Mouse (Mus musculus): Measurements from ENCODE around the gene Cd300lf. TPM values are rescaled to one million over a fixed set of nuclear protein-coding genes. Genes with fewer than 3 reads are reported as not detected.

Cd300lf gene
- polyA plus RNA-seq, 1 experiment from 2014 or later = not detected

- no peak for TF ChIP-seq CTCF (IDR thresholded peaks at IDR 0.05)
- DNase-seq (ENCODE audit: low read depth, low spot score) (no peak), ATAC-seq (no peak)
- in situ Hi-C loops (cut with MboI; ENCODE audit: low pct_unique_long_range_greater_than_20kb) = no loop called here
- peaks cover 14% of the 10 kb centered on the region for H3K27me3 ChIP-seq
- CTCF ChIA-PET = no interaction called here
- POLR2A ChIA-PET = no interaction called here
Observed at GRCm38 (mm10) chr11:115107403-115107916, 26.3 kb downstream of the Cd300lf start.

GRCm38 (mm10) chr11:115106638-115107037 lies 27.2 kb downstream of the Cd300lf start:
- peaks cover 6% of the 10 kb centered on the region for H3K27me3 ChIP-seq
- ChIA-PET POLR2A (no interaction called here), CTCF (no interaction called here)
- in situ Hi-C loops (cut with MboI; ENCODE audit: low pct_unique_long_range_greater_than_20kb) = no loop called here
- no peak for TF ChIP-seq CTCF (IDR thresholded peaks at IDR 0.05)
- DNase-seq (ENCODE audit: low read depth, low spot score) (no peak), ATAC-seq (no peak)

GRCm38 (mm10) chr11:115104769-115105563 lies 28.8 kb downstream of the Cd300lf start:
- DNase-seq (ENCODE audit: low read depth, low spot score) (no peak), ATAC-seq (no peak)
- no peak for TF ChIP-seq CTCF (IDR thresholded peaks at IDR 0.05)
- CTCF ChIA-PET = interaction anchor here (1.1 kb wide), 1 partner anchor 24 kb away, joined by 3 read pairs; no protein-coding TSS in a partner anchor
- in situ Hi-C loops (cut with MboI; ENCODE audit: low pct_unique_long_range_greater_than_20kb) = no loop called here
- POLR2A ChIA-PET = no interaction called here
- peaks cover 12% of the 10 kb centered on the region for H3K27me3 ChIP-seq

- POLR2A ChIA-PET = no interaction called here
- no peak for TF ChIP-seq CTCF (IDR thresholded peaks at IDR 0.05)
- peaks cover 9% of the 10 kb centered on the region for H3K27me3 ChIP-seq
- in situ Hi-C loops (cut with MboI; ENCODE audit: low pct_unique_long_range_greater_than_20kb) = no loop called here
- no peak for ATAC-seq
- CTCF ChIA-PET = interaction anchor here (1.1 kb wide), 1 partner anchor 22 kb away, joined by 3 read pairs; no protein-coding TSS in a partner anchor
- DNase-seq (ENCODE audit: low read depth, low spot score) = no peak
Observed at GRCm38 (mm10) chr11:115103470-115104413, 30.1 kb downstream of the Cd300lf start.

DNA sequence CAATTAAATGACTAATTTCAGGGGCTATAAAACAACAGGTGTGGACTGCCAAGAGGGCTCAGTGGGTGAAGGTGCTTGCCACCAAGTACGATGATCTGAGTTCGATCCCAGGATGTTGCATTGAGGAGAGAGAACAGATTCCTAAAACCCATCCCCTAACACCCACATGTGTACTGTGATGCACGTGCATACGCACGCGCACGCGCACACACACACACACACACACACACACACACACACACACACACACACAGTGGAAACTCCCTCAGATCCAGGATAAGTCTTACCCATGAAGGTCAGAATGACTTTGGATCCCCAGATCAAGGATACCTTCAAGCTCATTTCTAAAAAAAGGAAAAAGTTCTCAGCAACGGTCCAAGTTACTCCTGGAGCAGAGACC lies 31.7 kb downstream of the Cd300lf start:
- CTCF ChIA-PET = interaction anchor here (0.6 kb wide), 1 partner anchor 1145 kb away, joined by 3 read pairs; no protein-coding TSS in a partner anchor
- POLR2A ChIA-PET = no interaction called here
- ATAC-seq (no peak), DNase-seq (ENCODE audit: low read depth, low spot score) (no peak)
- TF ChIP-seq CTCF (IDR thresholded peaks at IDR 0.05) = no peak
- in situ Hi-C loops (cut with MboI; ENCODE audit: low pct_unique_long_range_greater_than_20kb) = no loop called here
- H3K27me3 ChIP-seq = peaks cover 9% of the 10 kb centered on the region

DNA sequence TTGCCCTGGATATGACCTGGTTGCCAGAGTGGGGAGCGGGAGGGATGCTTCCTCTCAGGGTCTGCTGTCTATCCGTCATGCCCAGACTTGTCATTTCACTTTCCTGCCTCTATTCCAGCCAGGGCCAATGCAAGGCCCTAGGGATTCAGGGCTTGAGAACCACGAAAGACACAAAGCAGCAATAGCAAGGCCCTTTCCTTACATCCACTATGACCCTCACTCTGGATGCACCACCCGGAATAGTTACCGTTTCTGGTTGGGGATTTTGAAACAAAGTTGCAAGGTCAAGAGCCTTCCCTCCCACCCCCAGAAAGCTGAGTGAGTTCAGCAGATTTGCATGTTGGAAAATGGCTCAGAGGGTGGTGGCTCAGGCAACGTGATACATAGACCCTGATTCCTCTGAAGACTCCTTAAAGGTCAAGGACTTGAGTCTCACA lies 32.2 kb downstream of the Cd300lf start:
- ChIA-PET CTCF (no interaction called here), POLR2A (no interaction called here)
- ATAC-seq (no peak), DNase-seq (ENCODE audit: low read depth, low spot score) (no peak)
- H3K27me3 ChIP-seq = peaks cover 9% of the 10 kb centered on the region
- TF ChIP-seq CTCF (IDR thresholded peaks at IDR 0.05) = no peak
- in situ Hi-C loops (cut with MboI; ENCODE audit: low pct_unique_long_range_greater_than_20kb) = no loop called here

- TF ChIP-seq CTCF (IDR thresholded peaks at IDR 0.05) = no peak
- POLR2A ChIA-PET = no interaction called here
- DNase-seq (ENCODE audit: low read depth, low spot score) = no peak
- ATAC-seq = no peak
- H3K27me3 ChIP-seq = peaks cover 9% of the 10 kb centered on the region
- in situ Hi-C loops (cut with MboI; ENCODE audit: low pct_unique_long_range_greater_than_20kb) = no loop called here
- CTCF ChIA-PET = no interaction called here
Observed at GRCm38 (mm10) chr11:115100741-115101140, 33.1 kb downstream of the Cd300lf start.

- ATAC-seq = no peak
- no peak for TF ChIP-seq CTCF (IDR thresholded peaks at IDR 0.05)
- ChIA-PET CTCF (no interaction called here), POLR2A (no interaction called here)
- in situ Hi-C loops (cut with MboI; ENCODE audit: low pct_unique_long_range_greater_than_20kb) = no loop called here
- peaks cover 9% of the 10 kb centered on the region for H3K27me3 ChIP-seq
- DNase-seq (ENCODE audit: low read depth, low spot score) = no peak
Observed at GRCm38 (mm10) chr11:115100032-115100621, 33.7 kb downstream of the Cd300lf start.

- DNase-seq (ENCODE audit: low read depth, low spot score) = no peak
- ChIA-PET POLR2A (no interaction called here), CTCF (no interaction called here)
- TF ChIP-seq CTCF (IDR thresholded peaks at IDR 0.05) = no peak
- peaks cover 9% of the 10 kb centered on the region for H3K27me3 ChIP-seq
- ATAC-seq = no peak
- in situ Hi-C loops (cut with MboI; ENCODE audit: low pct_unique_long_range_greater_than_20kb) = no loop called here
Observed at GRCm38 (mm10) chr11:115099241-115099840, 34.5 kb downstream of the Cd300lf start.
